In the genomic region with DNA sequence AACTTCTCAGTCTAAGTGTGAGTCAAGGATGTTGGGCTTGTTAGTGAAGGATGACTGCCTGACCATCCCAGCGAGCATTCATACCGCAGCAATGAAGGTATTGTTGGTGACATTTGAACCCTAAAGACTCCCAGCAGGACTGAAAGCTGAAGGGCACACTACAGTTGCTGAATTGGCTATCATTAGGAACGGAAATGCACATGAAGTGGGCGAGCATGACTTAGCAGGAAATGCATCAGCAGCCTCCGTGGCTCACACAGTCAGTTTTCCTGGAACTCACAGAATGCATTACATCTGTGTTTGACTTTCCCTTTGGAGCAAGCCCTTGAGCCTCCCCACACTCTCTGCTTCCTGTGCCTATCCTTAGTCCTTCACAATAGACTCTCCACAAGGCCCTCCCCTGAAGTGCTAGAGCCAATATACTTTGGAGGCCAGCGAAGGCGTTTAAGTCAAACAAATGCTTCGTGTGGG, we compare ENCODE assay signal across 9 mouse cellular contexts.
DNase-seq lines count a peak whose midpoint lies in the region; ATAC-seq lines count a peak whose summit lies in the region.
"Had no signal": no experiment of that assay in that cellular context is flagged by ENCODE, and none has a peak within 500 bp of the region (broad histone marks: within the 10 kb centered on the region; RNA-seq: fewer than 3 reads in every experiment).

No protein-coding gene starts in this region.

- no peak for ATAC-seq in CD4-positive, CD25-positive, alpha-beta regulatory T cell, adult 4 months
- no peak; the same call in 1 of the 2 replicates for ATAC-seq in kidney, embryonic 15.5 days (replicated peaks; ENCODE audit: low FRiP score)
- no peak for ATAC-seq in erythroblast, adult 5-6 weeks (replicated peaks; ENCODE audit: low FRiP score, poor library complexity, severe bottlenecking)
- ATAC-seq: hindbrain, postnatal 0 days had no signal

- peaks cover 7% of the 10 kb centered on the region for H3K4me1 ChIP-seq in kidney, embryonic 15.5 days

- H3K9me3 ChIP-seq in kidney, embryonic 15.5 days (replicated peaks), result no peaks in the 10 kb centered on the region

- H3K4me2 ChIP-seq in kidney, embryonic 15.5 days, result no peak overlapping the region

- H3K4me3 ChIP-seq in kidney, embryonic 15.5 days (replicated peaks), result no peak overlapping the region

- H3K36me3 ChIP-seq in kidney, embryonic 15.5 days, result no peaks in the 10 kb centered on the region

- DNase-seq in CD4-positive, CD25-positive, alpha-beta regulatory T cell, adult 2 months (ENCODE audit: low read depth, low spot score), result peak; percentile 2
- DNase-seq in embryo, embryonic 11 days, result peak; percentile 25
- peak; percentile 78 for DNase-seq in lung, postnatal 36 days
- no peak for DNase-seq in right cerebral cortex, postnatal 4 days
- DNase-seq in layer of hippocampus, postnatal 25 days (ENCODE audit: extremely low spot score in 1 of 2, low spot score in 1 of 2), result no peak

- H3K27ac ChIP-seq in kidney, embryonic 15.5 days, result peak overlapping the region; percentile 79
- H3K27ac ChIP-seq: hindbrain, postnatal 0 days had no signal

- no peaks in the 10 kb centered on the region for H3K27me3 ChIP-seq in kidney, embryonic 15.5 days

- H3K9ac ChIP-seq in kidney, embryonic 15.5 days, result no peak overlapping the region

- 55% methylated on average over 8 of the region's 8 CpGs for WGBS in kidney, embryonic 15.5 days

Comparison
In these comparisons a context has a peak if more than half of its experiments do, and no peak if none do; other contexts are left out.
1. DNase-seq: peak in CD4-positive, CD25-positive, alpha-beta regulatory T cell, adult 2 months (single experiment), embryo, embryonic 11 days (single experiment) and lung, postnatal 36 days (single experiment); none in right cerebral cortex, postnatal 4 days (single experiment) and layer of hippocampus, postnatal 25 days (0 of 2).